Mouse (Mus musculus) CD8-positive naive resting alpha-beta T cell, adult 57 days (primary cell): ENCODE results near the gene Camk2n2. TPM values are rescaled to one million over a fixed set of nuclear protein-coding genes. Genes with fewer than 3 reads are reported as not detected.

Experiments used
- total RNA-seq: library from RNA; stranded (reverse); gene quantifications from one replicate; pipeline ENCODE4 v1.2.4, GENCODE M21; 2023

The Camk2n2 gene
- not detected for total RNA-seq

DNA sequence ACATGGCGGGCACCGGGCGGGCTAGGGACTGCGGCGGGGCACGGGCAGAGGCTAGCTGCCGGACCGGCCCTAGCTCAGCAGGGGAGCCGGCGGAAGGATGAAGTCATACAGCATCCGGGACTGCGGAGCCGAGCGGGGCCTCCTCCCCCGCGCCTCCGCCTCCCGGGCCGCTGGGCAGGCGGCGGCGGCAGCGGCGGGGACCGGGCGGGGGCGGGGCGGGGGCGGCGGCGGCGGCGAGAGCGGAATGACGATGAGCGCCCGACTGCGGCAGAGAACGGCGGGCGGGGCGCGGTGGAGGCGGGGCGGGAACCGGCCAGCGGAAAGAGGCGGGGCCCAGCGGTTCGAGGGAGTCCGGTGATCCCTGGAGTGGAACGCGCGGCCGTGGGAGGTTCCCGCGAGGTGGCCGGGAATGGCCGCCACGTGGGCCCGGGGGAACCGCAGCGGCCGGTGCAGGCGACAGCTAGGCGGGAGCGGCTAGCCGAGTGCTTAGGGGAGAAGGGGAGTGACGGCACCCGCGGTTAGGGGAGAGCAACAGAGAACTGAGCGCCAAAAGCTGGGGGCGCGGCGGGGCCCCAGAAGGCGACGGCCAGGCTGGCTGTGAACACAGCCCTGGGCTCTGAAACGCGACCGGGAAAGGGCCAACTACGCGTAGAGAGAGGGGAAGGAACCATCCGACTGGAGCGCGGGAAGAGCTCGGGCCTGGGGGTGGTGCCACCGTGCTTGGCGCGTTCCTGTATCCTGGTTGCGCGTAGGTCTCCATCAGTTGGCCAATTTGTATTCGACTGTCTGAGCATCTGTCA lies at the start of gene Camk2n2:
Camk2n2 (minus strand) TSS at position 97 of the 800 bp plus-strand sequence.

DNA sequence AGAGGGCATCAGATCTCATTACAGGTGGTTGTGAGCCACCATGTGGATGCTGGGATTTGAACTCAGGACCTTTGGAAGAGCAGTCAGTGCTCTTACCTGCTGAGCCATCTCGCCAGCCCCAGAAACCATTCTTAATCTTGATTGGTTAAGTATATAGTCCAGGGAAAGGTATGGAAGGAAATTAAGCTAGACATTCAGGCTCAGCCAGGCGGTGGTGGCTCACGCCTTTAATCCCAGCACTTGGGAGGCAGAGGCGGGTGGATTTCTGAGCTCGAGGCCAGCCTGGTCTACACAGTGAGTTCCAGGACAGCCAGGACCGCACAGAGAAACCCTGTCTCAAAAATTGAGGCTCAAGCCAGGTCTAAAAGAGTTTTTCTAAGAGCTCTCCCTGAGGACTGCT lies 46.9 kb upstream of the Camk2n2 start, which contains the start of gene Eif4g1:
Eif4g1 (plus strand) TSS at position 301 of the 400 bp plus-strand sequence.

DNA sequence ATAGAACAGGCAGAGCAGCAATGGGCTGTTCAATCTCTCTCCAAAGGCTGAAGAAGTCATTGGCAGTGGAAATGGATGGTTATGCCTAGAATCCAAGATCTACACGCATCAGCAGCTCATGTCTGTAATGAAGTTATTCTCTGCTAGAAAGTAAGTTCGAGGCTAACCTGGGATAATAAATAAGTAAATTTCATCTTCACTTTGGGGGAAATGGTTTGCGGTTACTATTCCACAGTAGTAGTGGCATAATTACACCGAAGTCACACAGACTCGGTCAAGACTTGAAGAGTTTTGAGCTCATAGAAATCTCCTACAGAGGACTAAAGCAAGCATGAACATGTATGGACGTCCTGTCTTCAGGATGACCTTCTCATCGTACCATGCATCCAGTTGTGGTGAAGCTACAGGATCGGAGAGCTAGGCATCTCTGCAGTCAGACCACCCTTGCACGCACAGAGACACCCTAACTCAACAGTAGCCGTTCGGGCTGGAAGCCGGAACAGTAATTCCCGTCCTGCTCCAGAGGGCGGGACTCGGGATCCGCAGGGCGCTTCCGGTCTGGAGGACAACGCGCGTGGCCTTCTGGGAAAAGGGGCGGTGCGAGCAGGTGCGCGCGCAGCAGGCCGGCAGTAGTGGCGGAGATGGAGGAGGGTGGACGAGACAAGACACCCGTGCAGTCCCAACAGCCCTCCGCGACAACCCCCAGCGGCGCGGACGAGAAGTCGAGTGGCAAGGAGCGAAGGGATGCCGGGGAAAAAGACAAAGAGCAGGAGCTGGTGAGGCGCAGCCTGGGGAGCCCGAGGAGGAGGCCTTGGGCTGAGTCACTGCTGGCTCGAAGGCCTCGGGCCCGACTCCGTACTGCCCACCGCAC lies 30.2 kb upstream of the Camk2n2 start, which contains the start of gene Psmd2:
Psmd2 (plus strand) TSS at position 577 of the 871 bp plus-strand sequence.

DNA sequence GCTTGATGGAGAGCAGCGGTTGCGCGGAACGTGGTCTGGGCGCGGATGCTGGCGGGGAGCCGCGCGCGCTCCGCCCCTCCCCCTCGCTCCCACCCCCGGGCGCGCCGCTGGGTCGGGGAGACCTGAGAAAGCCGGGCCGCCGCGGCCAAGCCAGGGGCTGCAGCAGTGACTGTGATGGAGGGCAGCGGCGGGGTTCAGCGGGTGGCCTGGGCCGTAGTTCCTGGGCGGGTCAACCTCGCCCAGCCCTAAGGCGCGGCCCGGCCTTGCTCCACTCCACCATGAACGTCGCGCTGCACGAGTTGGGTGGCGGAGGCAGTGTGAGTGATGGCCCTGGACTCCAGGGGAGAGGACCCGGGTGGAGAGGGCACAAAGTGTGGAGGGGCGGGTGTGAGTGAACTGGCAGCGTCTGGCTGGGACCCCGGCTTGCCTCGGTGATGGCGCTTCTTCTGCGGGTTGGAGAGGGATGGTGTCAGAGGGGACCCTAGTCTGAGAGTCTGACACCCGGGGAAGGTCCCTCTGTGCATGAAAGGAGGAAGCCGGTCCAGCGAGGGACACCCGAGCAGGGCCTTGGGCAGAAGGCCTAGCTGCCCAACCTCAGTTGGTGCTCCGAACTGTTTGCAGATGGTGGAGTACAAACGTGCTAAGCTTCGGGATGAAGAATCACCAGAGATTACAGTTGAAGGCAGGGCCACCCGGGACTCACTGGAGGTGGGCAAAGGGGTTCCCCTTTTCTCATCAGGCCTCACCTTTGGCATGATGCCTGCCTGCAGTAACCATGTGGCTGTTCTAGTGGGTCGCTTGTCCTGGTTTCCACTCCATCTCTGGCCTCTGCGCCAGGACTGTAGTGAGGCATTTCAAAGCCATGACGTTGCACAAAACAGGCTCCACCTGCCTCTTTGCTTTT lies 8.9 kb upstream of the Camk2n2 start, which contains the start of gene Ece2:
Ece2 (plus strand) TSS at position 98 of the 904 bp plus-strand sequence.

DNA sequence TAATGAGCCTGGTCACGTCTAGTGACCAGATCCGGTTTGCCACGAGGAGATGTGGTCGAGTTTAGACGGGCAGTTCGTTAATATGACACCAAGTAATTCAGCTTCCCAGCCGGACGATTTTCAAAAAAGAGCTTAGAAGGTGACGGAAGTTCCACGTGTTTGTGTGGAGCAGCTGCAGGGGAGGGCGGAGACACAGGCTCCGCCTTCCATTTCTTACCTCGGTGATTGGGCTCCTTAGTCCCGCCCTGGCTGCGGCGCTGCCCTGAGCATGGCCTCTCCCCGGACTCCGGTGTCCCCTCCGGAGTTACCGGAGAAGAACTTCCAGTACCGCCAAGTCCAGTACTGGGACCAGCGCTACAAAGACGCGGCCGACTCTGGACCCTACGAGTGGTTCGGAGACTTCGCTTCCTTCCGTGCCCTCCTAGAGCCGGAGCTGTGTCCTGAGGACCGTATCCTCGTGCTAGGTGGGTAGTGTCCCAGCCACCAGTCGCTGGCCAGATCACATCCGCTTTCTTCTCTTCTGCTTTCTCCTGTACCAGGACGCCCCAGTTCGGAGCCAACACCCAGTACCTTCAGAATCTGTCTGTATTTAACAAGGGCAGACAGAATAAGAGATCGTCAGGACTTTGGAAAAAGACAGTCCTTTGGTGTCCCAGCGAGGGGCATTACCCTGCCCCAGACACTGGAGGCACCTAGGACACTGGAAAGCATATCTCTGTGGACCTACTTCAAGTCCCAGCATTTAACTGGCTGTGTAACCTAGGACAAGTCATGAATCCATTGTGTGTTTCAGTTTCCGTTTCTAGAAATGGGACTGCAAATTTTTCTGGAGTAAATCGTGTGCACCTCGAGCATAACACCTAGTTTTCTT lies 9.5 kb downstream of the Camk2n2 start, which contains the start of the genes Eef1akmt4, Gm49333 and Alg3:
Eef1akmt4 (plus strand) TSS at position 237 of the 871 bp plus-strand sequence.
Gm49333 (plus strand) TSS at position 254 of the 871 bp plus-strand sequence.
Alg3 (minus strand) TSS at position 379 of the 871 bp plus-strand sequence.

DNA sequence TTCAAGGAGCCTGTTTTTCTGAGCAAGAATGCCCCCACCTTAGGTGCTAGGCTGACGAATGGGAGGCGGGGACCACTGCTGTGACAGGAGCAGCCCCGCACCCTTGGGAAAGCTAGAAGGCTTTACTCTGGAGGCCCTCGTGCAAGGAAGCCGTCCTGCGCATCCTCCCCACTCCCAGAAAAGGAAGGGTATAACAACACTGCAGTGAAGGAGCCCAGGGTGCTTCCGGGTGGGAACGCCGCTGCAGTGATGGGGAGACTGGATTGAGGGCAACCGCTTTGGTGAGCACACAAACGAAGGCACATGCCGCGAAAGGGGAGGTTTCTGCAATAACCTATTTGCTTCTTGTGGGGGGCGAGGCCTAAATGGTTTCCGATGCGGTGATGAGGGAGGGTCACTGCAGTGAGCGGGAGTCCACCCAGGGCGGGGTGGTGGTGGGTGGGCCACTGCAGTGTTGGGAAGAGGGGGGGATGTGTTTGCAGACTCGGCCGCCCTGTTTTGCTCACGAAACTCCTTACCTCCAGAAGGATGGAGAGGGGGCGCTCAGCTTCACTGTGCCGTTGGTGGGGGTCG lies 31.6 kb downstream of the Camk2n2 start, which contains the start of gene Vwa5b2:
Vwa5b2 (plus strand) TSS at position 106 of the 573 bp plus-strand sequence.

Other genes starting within 250 kb of the Camk2n2 start
- 77.7 TPM for gene Abcc5, start 194.9 kb downstream of the Camk2n2 start, total RNA-seq
- 37.4 TPM for gene Eif2b5, start 122.5 kb downstream of the Camk2n2 start, total RNA-seq
- gene Dvl3, start 104.3 kb downstream of the Camk2n2 start, total RNA-seq: 41.3 TPM
- gene Ap2m1, start 85.8 kb downstream of the Camk2n2 start, total RNA-seq: 174 TPM
- gene Abcf3, start 72.7 kb downstream of the Camk2n2 start, total RNA-seq: 82.8 TPM
- gene Vwa5b2, start 31.8 kb downstream of the Camk2n2 start, total RNA-seq: 0.40 TPM
- 8.0 TPM for gene Eef1akmt4, start 9.7 kb downstream of the Camk2n2 start, total RNA-seq
- not detected for gene Gm49333, start 9.7 kb downstream of the Camk2n2 start, total RNA-seq
- 14.0 TPM for gene Alg3, start 9.6 kb downstream of the Camk2n2 start, total RNA-seq
- not detected for gene Ece2, start 8.5 kb upstream of the Camk2n2 start, total RNA-seq
- gene Psmd2, start 30.4 kb upstream of the Camk2n2 start, total RNA-seq: 100 TPM
- gene Eif4g1, start 47.0 kb upstream of the Camk2n2 start, total RNA-seq: 284 TPM
- gene Fam131a, start 72.0 kb upstream of the Camk2n2 start, total RNA-seq: 2.0 TPM
- gene Polr2h, start 96.4 kb upstream of the Camk2n2 start, total RNA-seq: 24.2 TPM
- gene Clcn2, start 96.5 kb upstream of the Camk2n2 start, total RNA-seq: 4.2 TPM
- not detected for gene Chrd, start 111.8 kb upstream of the Camk2n2 start, total RNA-seq
- not detected for gene Thpo, start 113.2 kb upstream of the Camk2n2 start, total RNA-seq